Mouse (Mus musculus): ENCODE data around the gene Prmt1. TPM values are rescaled to one million over a fixed set of nuclear protein-coding genes. Genes with fewer than 3 reads are reported as not detected.

Prmt1 gene
- total RNA-seq, 2 experiments from 2014 or later, result 198 to 216 TPM

GRCm38 (mm10) chr7:44983944-44984832 lies 2.2 kb downstream of the Prmt1 start:
- DNase-seq, result no peak
- intact Hi-C loops (cut with DNase I), result loop anchor here (2.0 to 5.0 kb wide), 2 partner anchors 85 to 153 kb away; partner anchors contain the start of genes Flt3l and Gm45713

DNA sequence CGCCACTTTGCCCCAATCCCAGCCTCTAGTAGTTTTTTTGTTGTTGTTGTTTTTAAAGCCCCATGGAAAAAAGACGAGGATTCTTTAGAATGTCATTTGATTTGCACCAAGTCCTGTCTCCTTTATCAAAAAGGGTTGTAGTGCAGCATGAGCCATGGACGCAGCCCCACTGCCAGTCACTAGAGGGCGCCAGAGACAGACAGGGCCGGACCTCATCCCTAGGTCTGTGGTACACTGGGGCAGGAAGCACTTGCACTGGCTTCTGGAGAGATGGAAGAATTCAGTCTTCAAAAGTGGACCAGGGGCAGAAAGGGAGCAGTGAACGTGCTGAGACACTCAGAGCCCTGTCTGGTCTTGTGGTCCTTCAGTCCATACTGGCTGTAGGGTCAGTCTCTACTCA lies 3.3 kb downstream of the Prmt1 start:
- DNase-seq, result peak; percentile 91 to 95
- intact Hi-C loops (cut with DNase I), result loop anchor here (5.0 kb wide), 1 partner anchor 154 kb away; the partner anchor contains the start of genes Flt3l and Gm45713

- intact Hi-C loops (cut with DNase I), result loop anchor here (5.0 kb wide), 1 partner anchor 156 kb away; the partner anchor contains the start of genes Flt3l and Gm45713
- DNase-seq, result no peak
Measured at GRCm38 (mm10) chr7:44981539-44981938, 4.8 kb downstream of the Prmt1 start.

DNA sequence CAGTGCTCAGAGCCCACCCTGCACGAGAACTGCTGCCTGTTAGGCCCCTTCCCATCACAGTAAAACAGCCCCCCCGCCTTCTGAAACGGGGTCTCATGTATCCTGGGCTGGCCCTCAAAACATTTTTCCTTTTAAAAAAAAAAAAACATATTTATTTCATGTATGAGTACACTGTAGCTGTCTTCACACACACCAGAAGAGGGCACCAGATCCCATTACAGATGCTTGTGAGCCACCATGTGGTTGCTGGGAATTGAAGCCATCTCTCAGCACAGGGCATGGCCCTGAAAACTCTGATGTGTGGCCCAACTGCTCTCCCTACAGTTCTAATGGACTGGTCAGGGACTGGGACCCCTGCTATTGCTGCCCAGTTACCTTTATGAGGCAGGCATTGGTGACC lies 8.1 kb downstream of the Prmt1 start:
- intact Hi-C loops (cut with DNase I), result no loop called here
- DNase-seq, result no peak

- intact Hi-C loops (cut with DNase I), result no loop called here
- DNase-seq, result no peak
Measured at GRCm38 (mm10) chr7:44975117-44975419, 11.3 kb downstream of the Prmt1 start.

DNA sequence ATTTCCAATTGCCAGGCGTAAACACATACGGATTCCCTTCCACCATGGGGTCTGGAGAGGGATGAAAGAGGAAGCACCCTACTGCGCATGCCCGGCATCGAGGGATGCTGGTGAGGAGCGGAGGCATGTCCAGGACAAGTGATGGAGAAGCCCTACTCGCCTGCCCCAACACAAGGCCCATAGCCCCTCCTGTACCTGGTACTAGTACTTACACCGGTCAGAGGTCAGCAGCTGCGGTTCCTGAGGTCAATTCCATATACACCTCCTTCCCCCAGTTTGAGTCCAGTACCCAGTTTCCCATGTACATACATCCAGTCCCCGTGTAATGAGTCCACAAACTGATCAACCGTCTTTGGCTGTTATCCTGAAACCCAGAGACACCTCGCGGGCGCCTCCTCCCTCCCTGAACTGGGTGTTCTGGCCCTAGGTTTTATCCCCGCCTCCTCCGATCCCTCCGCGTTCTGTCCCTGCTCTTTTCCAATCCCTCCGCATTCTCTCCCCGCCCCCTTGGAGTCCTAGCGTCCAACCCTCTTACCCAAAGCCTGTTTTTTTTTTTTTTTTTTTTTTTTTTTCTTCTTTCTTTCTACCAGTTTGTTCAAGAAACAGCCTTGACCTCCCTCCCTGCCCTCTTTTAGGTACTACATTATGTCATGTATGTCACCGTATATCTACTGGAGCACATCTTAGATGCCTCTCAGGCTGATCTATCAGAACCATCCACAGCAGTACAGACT lies 11.8 kb downstream of the Prmt1 start, which contains the start of gene Cpt1c:
Cpt1c (minus strand) TSS at position 469 of the 734 bp plus-strand sequence.
- intact Hi-C loops (cut with DNase I), result no loop called here
- DNase-seq, result peak; percentile 80 to 86

- intact Hi-C loops (cut with DNase I), result no loop called here
- no peak for DNase-seq
Measured at GRCm38 (mm10) chr7:44973415-44974130, 12.8 kb downstream of the Prmt1 start.

GRCm38 (mm10) chr7:44971142-44971541 lies 15.2 kb downstream of the Prmt1 start:
- intact Hi-C loops (cut with DNase I), result no loop called here
- no peak for DNase-seq

DNA sequence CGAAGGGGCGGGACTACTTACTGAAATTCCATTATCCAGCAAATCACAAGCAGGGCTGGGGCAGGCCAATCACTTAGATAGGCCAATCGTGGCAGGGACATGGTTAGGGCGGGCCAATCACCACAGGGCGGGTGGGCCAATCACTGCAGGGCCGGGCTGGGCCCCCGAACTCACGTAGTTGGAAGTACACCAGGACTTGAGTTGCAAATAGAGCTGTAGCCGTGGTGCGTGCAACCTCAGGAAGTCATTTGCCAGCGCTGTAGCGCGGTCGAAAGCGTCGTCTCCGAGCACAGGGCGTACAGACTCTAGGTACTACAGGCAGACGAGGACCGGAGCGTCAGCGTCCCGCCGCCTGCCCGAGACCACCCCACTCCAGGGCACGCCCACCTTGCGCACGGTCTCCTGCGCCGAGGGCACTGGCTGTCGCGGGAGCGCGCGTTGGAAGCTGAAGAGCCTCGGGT lies 16.1 kb downstream of the Prmt1 start:
- intact Hi-C loops (cut with DNase I), result no loop called here

DNA sequence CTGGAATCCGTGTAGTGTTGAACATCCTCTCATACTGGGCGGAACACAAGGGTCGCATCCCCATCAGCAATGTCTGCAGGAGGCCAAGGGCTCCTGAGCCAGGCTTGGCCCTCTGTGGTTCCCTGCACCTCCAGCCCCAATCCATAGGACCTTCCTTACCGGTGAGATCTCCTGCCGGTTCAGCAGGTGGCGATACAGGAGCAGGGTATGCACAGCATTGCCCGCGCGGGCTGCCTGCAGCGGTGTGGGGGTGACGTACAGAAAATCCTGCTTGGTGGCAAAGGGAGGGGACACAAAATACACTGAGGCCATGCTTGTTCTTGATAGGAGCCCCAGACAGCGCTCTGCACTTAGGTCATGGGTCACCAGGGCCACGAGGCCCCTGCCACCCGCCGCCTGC lies 19.7 kb downstream of the Prmt1 start:
- intact Hi-C loops (cut with DNase I), result no loop called here
- DNase-seq, result no peak

More for the DNA sequence above, 16.1 kb downstream of the Prmt1 start:
- DNase-seq, result peak; percentile 88

- DNase-seq, result no peak
- intact Hi-C loops (cut with DNase I), result no loop called here
Measured at GRCm38 (mm10) chr7:44965975-44966374, 20.4 kb downstream of the Prmt1 start.

GRCm38 (mm10) chr7:44964990-44965389 lies 21.4 kb downstream of the Prmt1 start:
- DNase-seq, result no peak
- intact Hi-C loops (cut with DNase I), result no loop called here

DNA sequence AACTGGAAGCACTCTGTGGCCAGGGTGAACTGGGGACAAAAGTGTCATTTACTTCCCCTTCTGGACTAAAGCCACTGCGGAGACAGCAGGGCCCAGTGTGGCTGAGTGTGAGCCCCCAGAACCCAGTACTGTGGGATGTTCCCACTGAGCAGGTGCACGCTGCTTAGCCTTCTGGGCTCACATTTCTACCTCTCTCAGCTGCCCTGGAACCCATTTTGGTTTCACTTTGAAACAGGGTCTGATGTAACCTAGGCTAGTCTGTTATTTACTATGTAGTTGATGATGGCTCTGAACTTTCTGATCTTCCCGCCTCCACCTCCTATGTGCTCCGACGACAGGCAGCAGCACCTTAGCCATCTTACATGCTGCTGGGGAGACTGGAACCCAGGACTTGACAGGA lies 23.5 kb downstream of the Prmt1 start:
- DNase-seq, result no peak
- intact Hi-C loops (cut with DNase I), result no loop called here

- intact Hi-C loops (cut with DNase I), result no loop called here
Measured at GRCm38 (mm10) chr7:44962337-44962736, 24.0 kb downstream of the Prmt1 start.

GRCm38 (mm10) chr7:44960512-44960910 lies 25.9 kb downstream of the Prmt1 start:
- no peak for DNase-seq
- intact Hi-C loops (cut with DNase I), result no loop called here

More at GRCm38 (mm10) chr7:44962337-44962736, 24.0 kb downstream of the Prmt1 start:
- no peak for DNase-seq

GRCm38 (mm10) chr7:44959874-44960511 lies 26.4 kb downstream of the Prmt1 start:
- intact Hi-C loops (cut with DNase I), result loop anchor here (2.0 to 5.0 kb wide), 3 partner anchors 29 to 238 kb away; no protein-coding TSS in a partner anchor
- DNase-seq, result no peak

DNA sequence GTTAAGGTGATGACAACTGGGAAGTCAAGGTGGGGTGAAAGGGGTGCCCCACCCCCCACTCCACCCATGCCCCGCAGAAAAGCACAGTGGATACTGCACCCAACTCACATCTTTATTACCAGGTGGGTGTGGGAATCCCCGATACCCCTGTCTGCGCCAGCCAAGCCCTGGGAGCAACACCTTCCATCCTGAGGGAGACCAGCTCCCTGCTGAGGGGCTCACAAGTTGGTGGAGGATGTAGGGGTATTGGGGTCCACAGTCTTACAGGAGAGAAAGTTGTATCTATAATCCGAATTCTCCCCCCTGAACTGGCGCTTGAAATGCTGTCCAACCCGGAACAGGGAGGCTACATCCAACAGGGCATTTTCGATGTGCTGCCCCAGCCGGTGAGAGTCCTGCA lies 27.1 kb downstream of the Prmt1 start:
- intact Hi-C loops (cut with DNase I), result loop anchor here (2.0 to 5.0 kb wide), 3 partner anchors 28 to 237 kb away; no protein-coding TSS in a partner anchor

DNA sequence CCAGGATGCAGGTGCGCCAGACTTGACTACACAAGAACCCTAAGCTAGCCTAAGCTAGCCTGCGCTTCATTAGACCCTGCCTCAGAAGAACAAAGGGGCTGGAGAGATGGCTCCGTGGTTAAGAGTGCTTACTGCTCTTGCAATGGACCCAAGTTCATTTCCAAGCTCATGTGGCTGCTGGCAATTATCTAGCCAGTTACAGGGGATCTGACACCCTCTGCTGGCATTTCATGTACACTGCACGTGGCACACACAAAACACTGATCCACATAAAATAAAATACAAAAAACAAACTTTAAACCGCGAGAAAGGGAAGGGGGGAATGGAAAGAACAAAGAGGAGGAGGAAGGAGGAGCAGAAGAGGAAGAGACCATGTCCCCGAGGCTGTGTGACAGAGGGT lies 28.2 kb downstream of the Prmt1 start:
- DNase-seq, result peak; percentile 53 to 66
- intact Hi-C loops (cut with DNase I), result loop anchor here (2.0 to 5.0 kb wide), 3 partner anchors 27 to 236 kb away; no protein-coding TSS in a partner anchor

More for the DNA sequence above, 27.1 kb downstream of the Prmt1 start:
- DNase-seq, result no peak

DNA sequence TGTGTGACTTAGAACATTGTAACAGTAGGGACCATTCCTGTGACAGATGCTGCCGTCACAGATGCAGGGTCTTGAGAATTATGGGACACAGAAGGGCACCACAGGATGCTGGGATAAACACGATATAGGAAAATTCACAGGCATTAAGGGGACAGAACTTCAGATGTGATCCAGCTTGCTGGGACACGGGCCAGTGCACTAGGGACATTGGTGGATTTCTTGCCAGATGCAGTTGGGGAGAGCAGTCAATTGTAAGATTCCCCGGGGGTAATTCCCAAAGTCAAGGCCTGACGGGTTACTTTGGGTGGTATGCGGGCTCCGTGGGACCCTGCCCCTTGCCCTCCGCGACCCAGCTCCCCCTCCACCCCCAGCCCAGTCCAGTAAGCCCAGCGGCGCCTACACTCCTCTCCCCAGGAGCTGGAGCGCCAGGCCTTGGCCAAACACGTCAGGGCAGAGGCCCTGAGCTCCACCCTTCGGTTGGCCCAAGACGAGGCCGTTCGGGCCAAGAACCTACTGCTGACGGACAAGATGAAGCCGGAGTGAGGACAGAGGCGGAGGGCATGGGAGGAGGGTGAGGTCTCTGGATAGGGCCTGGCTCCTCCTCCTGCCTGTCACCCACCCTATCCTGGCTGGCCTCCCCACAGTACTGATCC lies 29.1 kb downstream of the Prmt1 start:
- DNase-seq, result peak; percentile 71 to 72
- intact Hi-C loops (cut with DNase I), result loop anchor here (5.0 kb wide), 2 partner anchors 35 to 235 kb away; no protein-coding TSS in a partner anchor

All from heart, postnatal 10 days (tissue).